Comparison of ENCODE assay signal across 15 mouse cellular contexts in genomic region chr11:22937716-22938316, GRCm38 (mm10). TPM values are rescaled to one million over a fixed set of nuclear protein-coding genes. Genes with fewer than 3 reads are reported as not detected.
DNase-seq lines count a peak whose midpoint lies in the region.
"Had no signal": no experiment of that assay in that cellular context is flagged by ENCODE, and none has a peak within 500 bp of the region (broad histone marks: within the 10 kb centered on the region; RNA-seq: fewer than 3 reads in every experiment).

No protein-coding gene starts in this region.

- peak; percentile 70 for DNase-seq in heart, adult 11 months
- no peak for DNase-seq in heart, postnatal 36 days
- DNase-seq in telencephalon, adult 2 months (ENCODE audit: low read depth, low spot score): peak; percentile 23
- DNase-seq in thymus, postnatal 0 days (ENCODE audit: low spot score): peak; percentile 79
- DNase-seq in thymus, postnatal 36 days: peak; percentile 44 to 70
- DNase-seq in right cerebral cortex, postnatal 25 days: no peak
- DNase-seq in heart, postnatal 25 days (ENCODE audit: low spot score): no peak
- DNase-seq: adrenal gland, adult 8-10 months; adrenal gland, postnatal 36 days; cerebellum, adult 11 months; cerebellum, adult 8-10 months; cerebellum, postnatal 14 days; gastrocnemius, postnatal 14 days had no signal

- intact Hi-C loops in heart, postnatal 36 days (cut with DNase I): no loop called here
- intact Hi-C loops in heart, postnatal 25 days (cut with DNase I): loop anchor here (1.0 kb wide), 1 partner anchor 8 kb away; no protein-coding TSS in a partner anchor

RNA-seq across cellular contexts. Expression of gene Zrsr1, which starts 34.0 kb away (rescaled TPM):
- total RNA-seq in heart, postnatal 36 days (2021): 10 to 100 TPM; 14.5 to 16.8 TPM
- polyA plus RNA-seq in thymus, postnatal 0 days (2015; fragmentation: Nextera tagmentation; extraction: Ambion mirVana): 3.1 and 3.7 TPM in 2 replicates
- total RNA-seq in heart, postnatal 25 days (2021): 10 to 100 TPM; 12.1 to 13.5 TPM

RNA-seq across cellular contexts. Expression of gene Gm28048, which starts 44.1 kb away (rescaled TPM):
- 1 to 10 TPM; 4.4 to 5.2 TPM for total RNA-seq in heart, postnatal 36 days (2021)
- polyA plus RNA-seq in thymus, postnatal 0 days (2015; fragmentation: Nextera tagmentation; extraction: Ambion mirVana): 41.2 and 44.0 TPM in 2 replicates
- 1 to 10 TPM; 5.4 to 5.8 TPM for total RNA-seq in heart, postnatal 25 days (2021)
- total RNA-seq: hindbrain, postnatal 0 days had no signal
- polyA plus RNA-seq: G1E had no signal

RNA-seq across cellular contexts. Expression of gene Commd1, which starts 44.4 kb away (rescaled TPM):
- 100 to 1,000 TPM; 150 to 164 TPM for total RNA-seq in heart, postnatal 36 days (2021)
- polyA plus RNA-seq in thymus, postnatal 0 days (2015; fragmentation: Nextera tagmentation; extraction: Ambion mirVana): 265 and 303 TPM in 2 replicates
- total RNA-seq in heart, postnatal 25 days (2021): 100 to 1,000 TPM; 147 to 169 TPM

RNA-seq across cellular contexts. Expression of gene Cct4, which starts 52.5 kb away (rescaled TPM):
- total RNA-seq in heart, postnatal 36 days (2021): 100 to 1,000 TPM; 131 to 132 TPM
- 230 and 241 TPM in 2 replicates for polyA plus RNA-seq in thymus, postnatal 0 days (2015; fragmentation: Nextera tagmentation; extraction: Ambion mirVana)
- total RNA-seq in heart, postnatal 25 days (2021): 100 to 1,000 TPM; 114 to 121 TPM

Comparison
In these comparisons a context has a peak if more than half of its experiments do, and no peak if none do; other contexts are left out.
1. DNase-seq: peak in heart, adult 11 months (single experiment), telencephalon, adult 2 months (single experiment), thymus, postnatal 0 days (single experiment) and thymus, postnatal 36 days (2 of 2); none in heart, postnatal 36 days (0 of 2), right cerebral cortex, postnatal 25 days (single experiment) and heart, postnatal 25 days (single experiment).